Mouse (Mus musculus): ENCODE data around the gene Btla.

GRCm38 (mm10) chr16:45196816-45197215 is 27.3 kb upstream of the Btla start:
- TF ChIP-seq CTCF (IDR thresholded peaks at IDR 0.05; ENCODE audit: control insufficient read depth, insufficient read depth, insufficient replicate concordance, low read depth, low read length) (no peak), POLR2A (IDR thresholded peaks at IDR 0.05; ENCODE audit: control insufficient read depth, low read depth, low read length) (no peak)

All from testis, adult 2 months (tissue).